Mouse (Mus musculus) small intestine, adult 2 months (tissue): ENCODE measurements around the gene Card19. TPM values are rescaled to one million over a fixed set of nuclear protein-coding genes. Genes with fewer than 3 reads are reported as not detected.

Experiments
- H3K27ac ChIP-seq: fragments of 200-500 bp; 2 replicates; pipeline ENCODE4 v1.5.1; 2012; ENCODE audit warnings: low read depth, low read length, control low read depth, inconsistent platforms; ENCODE audit not compliant: insufficient read depth
- H3K27me3 ChIP-seq: fragments of 200-500 bp; 2 replicates; pipeline ENCODE4 v1.6.1; 2012; ENCODE audit warnings: mild to moderate bottlenecking, moderate library complexity, low read length, inconsistent platforms; ENCODE audit not compliant: control insufficient read depth, insufficient read depth
- H3K36me3 ChIP-seq: fragments of 200-500 bp; 2 replicates; pipeline ENCODE4 v1.6.1; 2012; ENCODE audit warnings: mild to moderate bottlenecking, low read length, control low read depth, inconsistent platforms; ENCODE audit not compliant: control insufficient read depth, insufficient read depth
- H3K4me1 ChIP-seq: fragments of 200-500 bp; 2 replicates; pipeline ENCODE4 v1.6.1; 2012; ENCODE audit warnings: low read length, inconsistent platforms, mixed read lengths; ENCODE audit not compliant: control insufficient read depth, insufficient read depth, insufficient read length
- H3K4me3 ChIP-seq: fragments of 200-500 bp; 2 replicates; pipeline ENCODE4 v1.5.1; 2012; ENCODE audit warnings: low read depth, mild to moderate bottlenecking, control low read depth, inconsistent platforms, low read length, moderate library complexity
- CTCF ChIP-seq: fragments of 200-500 bp; IDR thresholded peaks from 2 replicates; pipeline ENCODE4 v1.5.1; 2012; ENCODE audit warnings: low read depth, mild to moderate bottlenecking, control low read depth, inconsistent platforms, low read length, moderate library complexity, mixed read lengths; ENCODE audit not compliant: insufficient replicate concordance, insufficient read length; ENCODE audit errors: extremely low read depth
- POLR2A ChIP-seq: fragments of 200-500 bp; IDR thresholded peaks from 2 replicates; pipeline ENCODE4 v1.6.1; 2012; ENCODE audit warnings: low read depth, mild to moderate bottlenecking, control low read depth, inconsistent platforms, low read length, moderate library complexity
- WGBS: fragments of 180-500 bp; shearing (Covaris S2); methylation state at CpG from one replicate; pipeline ENCODE4 v1.1.7; 2018; 5-methylcytosine and 5-hydroxymethylcytosine counted together
- polyA plus RNA-seq: library from polyadenylated mRNA; depleted of rRNA; stranded (reverse); fragments of >200 nt; gene quantifications from 2 replicates; pipeline ENCODE4 v1.2.3, GENCODE M21; 2012

The Card19 gene
- polyA plus RNA-seq, 1 experiment, result 237 TPM

GRCm38 (mm10) chr13:49243492-49243891, 27.7 kb upstream of the Card19 start:
- no peak for TF ChIP-seq POLR2A
- no peak for TF ChIP-seq CTCF
- 85% methylated on average over 2 of the region's 2 CpGs for WGBS
- Histone ChIP-seq H3K4me1 (peaks cover 12% of the 10 kb centered on the region), H3K27ac (peak overlapping the region; percentile 58), H3K4me3 (no peak overlapping the region), H3K36me3 (no peaks in the 10 kb centered on the region), H3K27me3 (no peaks in the 10 kb centered on the region)

- Histone ChIP-seq H3K27ac (peak overlapping the region; percentile 76), H3K36me3 (no peaks in the 10 kb centered on the region), H3K4me3 (peak overlapping the region; percentile 24), H3K27me3 (no peaks in the 10 kb centered on the region), H3K4me1 (peaks cover 3% of the 10 kb centered on the region; the same call in 1 of the 2 replicates)
- 68% methylated on average over 9 of the region's 9 CpGs for WGBS
- TF ChIP-seq CTCF (no peak), POLR2A (no peak)
Observed at GRCm38 (mm10) chr13:49242321-49243065, 26.7 kb upstream of the Card19 start.

- no peak overlapping the region for H3K27ac ChIP-seq
- no peak overlapping the region for H3K4me3 ChIP-seq
- H3K27me3 ChIP-seq, result no peaks in the 10 kb centered on the region
- H3K4me1 ChIP-seq, result peaks cover 3% of the 10 kb centered on the region; the same call in 1 of the 2 replicates
- no peaks in the 10 kb centered on the region for H3K36me3 ChIP-seq
- TF ChIP-seq POLR2A, result no peak
- no peak for TF ChIP-seq CTCF
- WGBS, result 95% methylated on average over 8 of the region's 8 CpGs
Observed at GRCm38 (mm10) chr13:49238737-49239136, 22.9 kb upstream of the Card19 start.

DNA sequence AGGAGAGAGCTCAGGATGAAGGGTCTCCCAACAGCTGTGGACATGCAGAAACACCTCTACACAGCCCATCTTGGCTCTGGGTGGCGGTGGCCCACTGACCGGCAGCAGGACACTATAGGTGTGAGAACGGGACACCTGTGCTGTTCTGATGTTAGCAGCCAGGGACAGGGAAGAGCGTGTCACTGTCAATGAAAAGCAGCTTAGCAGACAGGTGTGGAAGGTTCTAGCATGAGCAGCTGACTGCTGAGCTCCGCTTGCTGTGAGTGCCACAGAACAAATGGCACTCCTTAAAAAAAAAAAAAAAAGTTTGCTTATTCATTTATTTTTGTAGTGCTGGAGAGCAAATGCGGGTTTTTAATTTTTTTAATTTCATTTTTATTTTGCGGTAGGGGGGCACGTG, 21.8 kb upstream of the Card19 start:
- H3K27me3 ChIP-seq, result no peaks in the 10 kb centered on the region
- H3K27ac ChIP-seq, result no peak overlapping the region
- H3K4me1 ChIP-seq, result peaks cover 3% of the 10 kb centered on the region; the same call in 1 of the 2 replicates
- no peaks in the 10 kb centered on the region for H3K36me3 ChIP-seq
- no peak overlapping the region for H3K4me3 ChIP-seq
- WGBS, result 90% methylated on average over 8 of the region's 8 CpGs
- TF ChIP-seq POLR2A, result no peak
- TF ChIP-seq CTCF, result no peak

GRCm38 (mm10) chr13:49234711-49235110, 18.9 kb upstream of the Card19 start:
- Histone ChIP-seq H3K36me3 (no peaks in the 10 kb centered on the region), H3K4me1 (no peaks in the 10 kb centered on the region), H3K4me3 (no peak overlapping the region), H3K27ac (no peak overlapping the region), H3K27me3 (no peaks in the 10 kb centered on the region)
- TF ChIP-seq POLR2A (no peak), CTCF (no peak)
- 95% methylated on average over 4 of the region's 4 CpGs for WGBS

DNA sequence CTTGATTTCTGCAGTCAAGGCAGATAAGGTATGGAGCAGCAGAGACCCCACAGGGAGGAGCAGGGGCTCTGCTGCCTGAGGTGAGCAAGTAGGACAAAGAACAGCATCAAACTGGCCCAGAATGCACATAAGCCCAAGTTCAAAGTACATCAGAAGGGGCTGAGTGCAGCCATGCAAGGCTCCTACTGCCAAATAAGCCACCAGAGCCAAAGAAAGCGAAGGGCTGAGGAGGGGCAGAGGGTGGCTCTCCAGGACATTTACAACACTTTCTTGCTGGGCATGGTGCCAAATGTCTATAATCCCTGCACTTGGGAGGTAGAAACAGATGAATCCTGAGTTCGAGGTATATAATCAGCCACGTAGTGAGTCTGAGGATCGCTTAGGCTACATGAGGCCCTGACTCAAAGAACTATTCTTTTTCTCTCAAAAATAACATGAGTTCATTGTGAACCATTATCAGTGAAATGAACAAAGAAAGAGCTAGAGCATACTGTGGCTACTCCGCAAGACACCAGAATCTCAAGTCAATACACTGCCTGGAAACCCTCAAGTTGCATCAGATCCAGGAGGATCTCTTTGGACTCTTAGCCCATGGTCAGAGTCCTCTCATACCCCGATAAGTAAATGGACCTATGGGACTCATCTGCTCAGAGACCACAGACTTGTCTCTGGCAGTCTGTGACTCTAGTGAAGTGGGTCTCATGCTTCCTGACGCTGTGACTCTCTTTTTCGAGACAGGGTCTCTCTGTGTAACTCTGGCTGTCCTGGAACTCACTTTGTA, 18.1 kb upstream of the Card19 start:
- WGBS, result 56% methylated on average over 8 of the region's 8 CpGs

GRCm38 (mm10) chr13:49225633-49226032, 9.8 kb upstream of the Card19 start:
- no peak overlapping the region for H3K27ac ChIP-seq

More for the DNA sequence above, 18.1 kb upstream of the Card19 start:
- Histone ChIP-seq H3K4me3 (no peak overlapping the region), H3K4me1 (no peaks in the 10 kb centered on the region), H3K27ac (no peak overlapping the region), H3K36me3 (no peaks in the 10 kb centered on the region), H3K27me3 (no peaks in the 10 kb centered on the region)
- TF ChIP-seq POLR2A (no peak), CTCF (no peak)

More at GRCm38 (mm10) chr13:49225633-49226032, 9.8 kb upstream of the Card19 start:
- TF ChIP-seq CTCF (no peak), POLR2A (no peak)
- WGBS, result 19% methylated on average over 4 of the region's 4 CpGs
- Histone ChIP-seq H3K4me1 (no peaks in the 10 kb centered on the region), H3K4me3 (no peak overlapping the region), H3K27me3 (no peaks in the 10 kb centered on the region), H3K36me3 (no peaks in the 10 kb centered on the region)
